Mouse (Mus musculus) forebrain, embryonic 14.5 days (tissue): ENCODE measurements at regions not wholly inside any gene's neighbourhood (a gene's known extent, or its start where the extent isn't known, plus 50 kb on each side); places are given as distances from the start of the nearest gene placed in this dataset.
"Not testable (repeated sequence)": the region's sequence is repeated elsewhere in the genome, so short reads cannot be mapped to it uniquely, and the experiment has no call there.

Experiments used
- ATAC-seq: fragments of 200-750 bp; cut with Nextera tagmentation; 2 replicates; pipeline ENCODE4 v1.8.0; 2017; ENCODE audit warnings: mild to moderate bottlenecking, moderate library complexity
- DNase-seq: peaks from one replicate; pipeline ENCODE4 v3.0.0-alpha.2; 2015; ENCODE audit warnings: low spot score
- H3K27ac ChIP-seq: fragments of 300-500 bp; sonication (generic); 2 replicates; pipeline ENCODE4 v1.5.1; 2014; ENCODE audit warnings: low read depth, mild to moderate bottlenecking, control low read depth, low read length, moderate library complexity
- H3K27me3 ChIP-seq: fragments of 300-500 bp; sonication (generic); replicated peaks from 2 replicates; pipeline ENCODE4 v1.6.1; 2014; ENCODE audit warnings: low read length, control low read depth, mixed read lengths; ENCODE audit not compliant: control insufficient read depth, insufficient read depth
- H3K36me3 ChIP-seq: fragments of 300-500 bp; sonication (generic); 2 replicates; pipeline ENCODE4 v1.6.1; 2014; ENCODE audit warnings: low read length, control low read depth; ENCODE audit not compliant: control insufficient read depth, insufficient read depth
- H3K4me1 ChIP-seq: fragments of 300-500 bp; sonication (generic); 2 replicates; pipeline ENCODE4 v1.6.1; 2014; ENCODE audit warnings: antibody characterized with exemption, low read length, control low read depth; ENCODE audit not compliant: control insufficient read depth, insufficient read depth
- H3K4me2 ChIP-seq: fragments of 300-500 bp; sonication (generic); 2 replicates; pipeline ENCODE4 v1.6.1; 2014; ENCODE audit warnings: mild to moderate bottlenecking, control low read depth, low read length
- H3K4me3 ChIP-seq: fragments of 300-500 bp; sonication (generic); 2 replicates; pipeline ENCODE4 v1.5.1; 2014; ENCODE audit warnings: low read depth, low read length, control low read depth
- H3K9ac ChIP-seq: fragments of 300-500 bp; sonication (generic); 2 replicates; pipeline ENCODE4 v1.6.1; 2014; ENCODE audit warnings: mild to moderate bottlenecking, low read length, control low read depth, moderate library complexity
- H3K9me3 ChIP-seq: fragments of 300-500 bp; sonication (generic); replicated peaks from 2 replicates; pipeline ENCODE4 v1.6.1; 2016; ENCODE audit warnings: low read length, control low read depth, mixed read lengths; ENCODE audit not compliant: control insufficient read depth
- WGBS: fragments of 180-500 bp; shearing (Covaris S2); extraction: QIAGEN DNeasy Blood & Tissue Kit; methylation state at CpG from one replicate; pipeline ENCODE4 v1.1.7; 2014; 5-methylcytosine and 5-hydroxymethylcytosine counted together

DNA sequence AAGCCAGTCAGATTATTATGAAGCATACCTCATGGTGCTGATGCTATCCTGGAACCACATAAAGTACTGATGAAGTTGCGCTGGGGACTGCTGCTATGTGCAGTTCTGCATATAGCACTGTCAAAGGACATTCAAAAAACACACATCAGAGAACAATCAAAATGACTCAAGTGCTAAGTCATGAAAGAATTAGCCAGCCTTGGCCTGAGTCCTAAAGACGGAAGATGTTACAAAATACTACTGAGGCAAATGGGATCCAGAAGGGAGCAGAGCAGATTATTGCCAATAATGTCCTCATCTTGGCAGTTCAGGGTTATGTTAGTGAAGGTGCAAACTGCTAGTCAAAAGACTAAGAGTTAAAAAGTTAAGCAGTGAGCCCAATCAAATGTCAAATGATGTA is 87.9 kb upstream of the Mpdz start:
- Histone ChIP-seq H3K27ac (no peak overlapping the region), H3K36me3 (no peaks in the 10 kb centered on the region), H3K27me3 (no peaks in the 10 kb centered on the region), H3K4me1 (no peaks in the 10 kb centered on the region), H3K9ac (no peak overlapping the region), H3K4me2 (no peak overlapping the region), H3K4me3 (no peak overlapping the region), H3K9me3 (no peaks in the 10 kb centered on the region)
- DNase-seq (no peak), ATAC-seq (no peak)
- WGBS, result 89% methylated on average over 2 of the region's 2 CpGs

DNA sequence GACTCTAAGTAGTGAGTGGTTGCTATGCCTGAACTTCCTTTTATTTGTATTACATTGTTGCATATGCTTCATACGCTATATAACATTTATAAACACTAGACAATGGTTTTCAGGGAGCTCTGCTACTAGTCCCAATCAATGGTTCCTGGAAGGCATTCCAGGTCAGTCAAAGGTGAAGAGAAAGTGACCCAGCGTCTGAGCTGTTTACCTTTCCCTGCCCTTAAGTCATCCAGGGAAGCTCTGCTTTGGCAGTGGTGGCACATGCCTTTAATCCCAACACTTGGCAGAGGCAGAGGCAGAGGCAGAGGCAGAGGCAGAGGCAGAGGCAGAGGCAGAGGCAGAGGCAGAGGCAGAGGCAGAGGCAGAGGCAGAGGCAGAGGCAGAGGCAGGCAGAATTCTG is 76.5 kb upstream of the Mpdz start:
- H3K9ac ChIP-seq, H3K4me3 ChIP-seq, DNase-seq, H3K27ac ChIP-seq, H3K27me3 ChIP-seq, H3K4me2 ChIP-seq, H3K9me3 ChIP-seq, ATAC-seq, H3K36me3 ChIP-seq, H3K4me1 ChIP-seq: not testable (repeated sequence)
- 86% methylated on average over 2 of the region's 2 CpGs for WGBS

DNA sequence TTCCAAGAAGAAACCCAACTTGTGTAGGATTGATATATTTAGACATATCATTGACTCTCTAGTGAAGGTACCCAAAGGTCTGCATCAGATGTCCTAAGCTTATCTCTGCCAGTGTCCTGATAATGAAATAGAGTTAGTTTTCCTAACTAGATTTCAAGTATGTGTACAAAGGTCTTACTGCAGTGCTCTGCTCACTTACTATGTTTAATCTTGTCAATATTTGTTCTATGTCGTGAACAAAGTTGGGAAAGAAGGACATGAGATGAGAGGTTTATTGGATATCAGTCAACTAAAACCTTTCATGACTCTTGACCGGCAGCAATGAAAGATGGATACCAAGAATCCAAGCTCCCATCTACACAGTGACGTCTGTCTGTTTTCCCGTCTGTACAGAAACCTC is 71.9 kb upstream of the Mpdz start:
- 93% methylated on average over 4 of the region's 4 CpGs for WGBS
- Histone ChIP-seq H3K4me2 (no peak overlapping the region), H3K4me1 (no peaks in the 10 kb centered on the region), H3K27me3 (no peaks in the 10 kb centered on the region), H3K9me3 (no peaks in the 10 kb centered on the region), H3K36me3 (no peaks in the 10 kb centered on the region), H3K9ac (no peak overlapping the region), H3K4me3 (no peak overlapping the region), H3K27ac (no peak overlapping the region)
- no peak for DNase-seq
- no peak for ATAC-seq

DNA sequence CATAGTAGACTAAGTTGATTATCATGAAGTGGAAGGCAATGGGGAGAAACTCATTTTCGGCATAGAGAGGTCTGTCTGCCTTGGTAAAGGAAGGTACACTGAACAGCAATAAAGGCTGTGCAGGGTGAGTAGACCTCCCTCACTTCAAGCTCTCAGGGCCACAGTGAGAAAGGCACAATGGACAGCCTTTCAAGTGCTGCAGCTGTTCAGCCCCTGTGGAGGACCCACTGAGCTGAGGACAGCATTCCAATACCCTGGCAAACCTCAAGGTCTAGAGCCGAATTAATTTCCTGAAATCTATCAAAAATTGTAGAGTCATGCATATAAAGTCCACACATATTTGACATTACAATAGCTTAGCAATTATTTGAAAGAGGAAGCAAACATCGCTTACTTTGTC is 69.8 kb upstream of the Mpdz start:
- 44% methylated on average over 3 of the region's 3 CpGs for WGBS
- H3K4me1 ChIP-seq, result no peaks in the 10 kb centered on the region
- no peaks in the 10 kb centered on the region for H3K36me3 ChIP-seq
- no peak overlapping the region for H3K9ac ChIP-seq
- no peak overlapping the region for H3K27ac ChIP-seq
- H3K27me3 ChIP-seq, result no peaks in the 10 kb centered on the region
- no peaks in the 10 kb centered on the region for H3K9me3 ChIP-seq
- H3K4me3 ChIP-seq, result no peak overlapping the region
- H3K4me2 ChIP-seq, result no peak overlapping the region
- DNase-seq (no peak), ATAC-seq (no peak)

DNA sequence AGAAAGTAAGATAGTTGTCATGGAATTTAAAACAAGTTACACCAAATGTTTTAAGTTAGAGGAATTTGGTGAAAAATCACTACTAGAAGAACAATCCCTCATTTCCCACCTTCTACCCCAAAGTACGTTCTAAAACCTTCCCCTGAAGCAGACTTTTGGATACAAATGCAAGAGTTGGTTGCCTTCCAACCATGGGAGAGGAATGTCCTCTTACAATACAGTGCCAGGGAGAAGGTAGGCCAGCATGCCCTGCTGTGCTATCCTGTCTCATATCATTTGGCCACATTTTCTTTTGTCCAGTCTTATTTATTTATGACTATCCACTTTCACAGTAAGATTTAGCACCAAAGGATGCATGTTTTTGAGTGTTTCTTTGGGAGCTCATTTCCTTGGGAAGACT is 66.2 kb upstream of the Mpdz start:
- no peak overlapping the region for H3K9ac ChIP-seq
- no peak overlapping the region for H3K4me3 ChIP-seq
- no peaks in the 10 kb centered on the region for H3K27me3 ChIP-seq
- 81% methylated on average over 1 of the region's 1 CpGs for WGBS
- no peak overlapping the region for H3K4me2 ChIP-seq
- H3K9me3 ChIP-seq, result no peaks in the 10 kb centered on the region
- ATAC-seq (no peak), DNase-seq (no peak)
- H3K36me3 ChIP-seq, result no peaks in the 10 kb centered on the region
- H3K27ac ChIP-seq, result no peak overlapping the region
- H3K4me1 ChIP-seq, result no peaks in the 10 kb centered on the region

DNA sequence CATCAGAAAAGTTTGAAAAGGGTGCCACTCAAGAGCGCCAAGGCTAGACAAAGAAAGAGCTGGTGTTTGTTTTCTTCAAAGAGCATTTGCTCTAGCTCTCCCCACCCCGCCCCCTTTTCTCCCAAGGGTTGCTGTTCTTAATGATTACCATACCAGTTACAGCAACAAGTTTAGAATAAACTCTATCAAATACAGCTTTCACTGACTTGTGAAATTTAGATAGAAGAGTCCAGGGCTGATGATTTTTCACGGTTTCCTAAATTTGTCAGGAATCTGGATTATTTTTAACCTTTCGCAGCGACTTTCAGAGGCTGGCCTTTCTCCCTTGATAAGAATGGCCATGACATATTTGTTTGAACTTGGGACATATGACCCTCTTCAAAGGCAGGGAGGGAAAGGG is 64.2 kb upstream of the Mpdz start:
- no peak overlapping the region for H3K9ac ChIP-seq
- H3K4me1 ChIP-seq, result no peaks in the 10 kb centered on the region
- H3K36me3 ChIP-seq, result no peaks in the 10 kb centered on the region
- 91% methylated on average over 5 of the region's 5 CpGs for WGBS
- ATAC-seq (no peak), DNase-seq (no peak)
- H3K4me2 ChIP-seq, result no peak overlapping the region
- no peaks in the 10 kb centered on the region for H3K27me3 ChIP-seq
- no peaks in the 10 kb centered on the region for H3K9me3 ChIP-seq
- H3K27ac ChIP-seq, result no peak overlapping the region
- H3K4me3 ChIP-seq, result no peak overlapping the region

DNA sequence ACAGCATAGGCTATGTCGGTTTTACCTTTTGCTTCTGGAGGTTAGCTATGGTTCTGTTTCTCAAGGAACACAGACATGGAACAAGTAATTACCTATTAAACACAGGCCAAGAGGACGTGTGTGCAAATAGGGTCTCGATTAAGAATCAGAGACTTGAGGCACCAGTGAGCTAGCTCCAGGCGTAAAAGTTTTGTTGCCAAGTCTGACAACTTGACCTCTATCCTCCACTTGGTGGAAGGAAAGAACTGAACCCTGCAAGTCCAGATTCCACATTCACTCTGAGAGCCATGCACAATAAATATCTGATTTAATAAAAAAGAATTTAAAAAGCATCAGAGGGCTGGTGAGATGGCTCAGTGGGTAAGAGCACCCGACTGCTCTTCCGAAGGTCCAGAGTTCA is 63.7 kb upstream of the Mpdz start:
- ATAC-seq, result no peak
- Histone ChIP-seq H3K4me2 (no peak overlapping the region), H3K27ac (no peak overlapping the region), H3K27me3 (no peaks in the 10 kb centered on the region), H3K9me3 (no peaks in the 10 kb centered on the region), H3K4me3 (no peak overlapping the region), H3K4me1 (no peaks in the 10 kb centered on the region), H3K36me3 (no peaks in the 10 kb centered on the region), H3K9ac (no peak overlapping the region)
- DNase-seq, result no peak
- 95% methylated on average over 6 of the region's 6 CpGs for WGBS

DNA sequence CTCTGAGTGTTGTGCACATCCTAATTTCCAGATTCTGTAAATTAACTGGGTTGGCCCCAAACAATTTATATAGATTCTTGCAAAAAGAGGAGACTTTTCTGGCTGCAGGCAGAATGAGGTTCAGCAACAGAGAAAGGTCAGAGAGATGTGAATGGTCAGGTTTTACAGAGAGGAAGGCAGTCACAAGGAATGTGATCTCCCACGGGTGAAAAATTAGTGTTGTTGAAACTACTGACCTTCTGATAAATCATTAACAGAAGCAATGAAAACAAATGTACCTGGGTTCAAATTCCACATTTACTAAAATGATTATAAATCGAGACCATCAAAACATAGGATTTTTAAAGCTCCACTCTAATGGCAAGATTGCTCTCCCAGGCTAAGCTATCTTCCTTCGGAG is 62.5 kb upstream of the Mpdz start:
- no peak for ATAC-seq

DNA sequence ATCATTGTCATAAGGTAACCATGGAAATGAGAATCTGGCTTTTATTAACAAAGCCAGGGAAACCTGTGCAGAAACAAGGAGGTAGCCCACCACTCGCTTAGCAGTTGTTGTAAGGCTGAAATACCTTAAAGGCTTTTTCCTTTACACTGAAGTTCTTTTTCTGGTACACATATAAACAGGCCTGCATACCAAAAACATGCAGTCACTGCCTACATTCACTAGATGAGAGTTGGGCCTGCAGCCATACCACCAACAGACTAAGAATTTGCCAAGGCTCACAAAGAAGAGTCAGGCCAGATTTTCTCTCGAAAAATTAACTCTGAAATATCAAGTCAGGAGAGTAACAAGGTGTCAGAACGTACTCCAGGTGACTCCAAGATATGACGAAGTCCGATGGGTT is 61.3 kb upstream of the Mpdz start:
- Histone ChIP-seq H3K36me3 (no peaks in the 10 kb centered on the region), H3K27ac (no peak overlapping the region), H3K4me2 (no peak overlapping the region), H3K9ac (no peak overlapping the region), H3K27me3 (no peaks in the 10 kb centered on the region), H3K4me1 (no peaks in the 10 kb centered on the region), H3K9me3 (no peaks in the 10 kb centered on the region), H3K4me3 (no peak overlapping the region)
- no peak for ATAC-seq
- peak; percentile 45 for DNase-seq
- 81% methylated on average over 5 of the region's 5 CpGs for WGBS

More for the DNA sequence above, 62.5 kb upstream of the Mpdz start:
- Histone ChIP-seq H3K4me3 (no peak overlapping the region), H3K9ac (no peak overlapping the region), H3K27ac (no peak overlapping the region), H3K4me2 (no peak overlapping the region), H3K36me3 (no peaks in the 10 kb centered on the region), H3K9me3 (no peaks in the 10 kb centered on the region), H3K27me3 (no peaks in the 10 kb centered on the region), H3K4me1 (no peaks in the 10 kb centered on the region)
- no peak for DNase-seq
- 60% methylated on average over 3 of the region's 3 CpGs for WGBS

DNA sequence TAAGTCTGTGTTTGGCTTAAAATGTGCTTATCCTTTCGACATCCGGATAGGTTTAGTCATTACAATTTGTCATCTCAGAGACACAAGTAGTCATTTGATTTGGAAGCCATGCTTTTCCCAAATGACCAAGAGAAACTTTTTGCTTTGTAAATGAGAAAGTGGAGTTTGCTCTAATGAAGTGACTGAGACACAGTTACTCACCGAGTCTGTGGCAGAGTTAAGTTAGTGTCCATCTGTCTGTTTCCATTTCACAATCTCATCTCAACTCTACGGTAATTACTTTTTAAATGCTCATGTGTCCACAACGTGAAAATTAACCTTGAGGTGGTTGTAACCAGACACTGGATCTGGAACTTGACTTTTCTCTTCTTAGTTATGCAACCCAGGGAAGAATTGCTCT is 59.2 kb upstream of the Mpdz start:
- Histone ChIP-seq H3K36me3 (no peaks in the 10 kb centered on the region), H3K4me2 (no peak overlapping the region), H3K9me3 (no peaks in the 10 kb centered on the region), H3K4me1 (no peaks in the 10 kb centered on the region), H3K27ac (no peak overlapping the region), H3K27me3 (no peaks in the 10 kb centered on the region), H3K4me3 (no peak overlapping the region), H3K9ac (no peak overlapping the region)
- DNase-seq (no peak), ATAC-seq (no peak)
- WGBS, result 85% methylated on average over 5 of the region's 5 CpGs
